Mouse (Mus musculus) layer of hippocampus, postnatal 14 days (tissue): ENCODE data around the gene Scnn1a. TPM values are rescaled to one million over a fixed set of nuclear protein-coding genes. Genes with fewer than 3 reads are reported as not detected.

Experiments
- DNase-seq, 2 experiments: peaks; one replicate each; pipeline ENCODE4 v3.0.0; 2021 to 2022; ENCODE audit warnings: low spot score in 2 of 2, mixed read lengths in 1 of 2
- total RNA-seq, 2 experiments: library from RNA; stranded (reverse); gene quantifications; 2 replicates each; pipeline ENCODE4 v1.2.3; 2021

Scnn1a gene
- total RNA-seq, 2 experiments from 2014 or later = 2.8 to 4.1 TPM

- DNase-seq = no peak
Observed at GRCm38 (mm10) chr6:125307091-125307490, 13.4 kb upstream of the Scnn1a start.

DNA sequence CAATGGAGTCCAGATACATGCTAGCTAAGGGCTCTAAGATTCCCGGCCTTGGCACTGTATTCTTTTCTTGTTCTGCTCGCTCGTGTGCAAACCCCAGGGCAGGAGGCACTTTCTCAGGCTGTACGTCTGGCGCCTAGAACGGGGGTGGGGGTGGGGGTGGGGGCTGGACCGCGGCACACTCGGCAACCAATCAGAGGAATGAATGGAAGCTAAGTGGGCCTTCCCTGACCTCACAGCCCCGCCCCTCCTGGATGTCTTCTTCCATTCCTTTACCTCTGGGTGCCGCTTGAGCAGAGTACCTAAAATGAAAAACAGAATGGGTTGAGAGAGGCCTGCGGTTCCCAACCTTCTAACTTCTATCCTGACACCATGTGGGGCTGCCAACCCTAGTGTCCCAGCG lies 11.5 kb upstream of the Scnn1a start:
- no peak for DNase-seq

DNA sequence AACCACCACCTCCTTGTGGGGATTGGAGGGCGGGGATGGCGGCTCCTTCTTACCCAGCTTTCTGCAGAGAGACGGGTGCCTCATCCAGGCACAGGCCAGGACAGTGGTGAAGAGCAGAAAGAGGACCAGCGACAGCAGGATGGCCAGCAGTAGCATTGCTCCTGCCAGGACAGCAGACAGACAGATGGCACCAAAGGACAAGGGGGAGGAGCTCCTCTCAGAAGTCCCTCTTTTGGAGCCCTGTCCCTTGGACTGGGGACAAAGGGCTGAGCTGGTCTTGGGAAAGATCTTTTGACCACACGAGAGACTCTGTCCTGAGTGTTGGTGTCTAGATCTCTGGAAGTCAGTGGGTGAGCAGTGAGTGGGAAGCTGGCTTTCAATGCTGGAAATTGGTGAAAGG lies 11.1 kb upstream of the Scnn1a start:
- DNase-seq = no peak

GRCm38 (mm10) chr6:125312171-125312570 lies 8.3 kb upstream of the Scnn1a start:
- no peak for DNase-seq

DNA sequence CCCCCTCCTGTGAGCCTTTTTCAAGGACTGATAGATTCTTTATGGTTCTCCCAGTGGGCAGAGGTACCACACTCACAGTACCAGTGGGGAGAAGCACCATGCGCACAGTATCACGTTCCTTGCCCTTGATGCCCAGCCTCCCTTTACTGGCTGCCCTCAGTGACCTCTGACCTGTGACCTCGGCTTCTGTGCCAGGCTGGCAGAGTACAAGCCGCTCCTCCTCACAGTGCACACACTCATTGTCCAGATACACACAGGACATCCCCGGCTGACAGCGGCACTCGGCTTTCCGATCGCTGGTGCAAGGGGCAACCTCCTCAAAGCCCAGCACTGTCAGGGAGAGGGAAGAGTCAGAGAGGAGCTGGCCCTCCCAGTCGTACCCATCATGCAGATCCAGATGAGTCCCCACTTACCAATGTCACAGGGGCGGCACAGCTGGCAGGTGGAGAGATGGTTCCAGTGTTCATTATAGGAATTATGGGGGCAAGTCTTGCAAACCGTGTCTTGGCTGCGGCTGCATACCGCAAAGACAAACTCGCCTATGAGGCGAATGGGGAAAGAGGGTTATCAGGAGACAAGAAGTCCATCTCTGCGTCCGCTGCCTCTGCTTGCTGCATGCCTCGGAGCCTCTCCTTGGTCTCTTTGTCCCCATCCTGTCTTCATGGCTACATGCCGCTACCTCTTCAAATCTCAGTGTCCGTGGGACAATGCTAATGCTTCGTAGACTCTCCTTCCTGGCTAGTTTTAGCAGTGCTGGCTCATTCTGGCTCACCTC lies 7.7 kb upstream of the Scnn1a start:
- DNase-seq = no peak

DNA sequence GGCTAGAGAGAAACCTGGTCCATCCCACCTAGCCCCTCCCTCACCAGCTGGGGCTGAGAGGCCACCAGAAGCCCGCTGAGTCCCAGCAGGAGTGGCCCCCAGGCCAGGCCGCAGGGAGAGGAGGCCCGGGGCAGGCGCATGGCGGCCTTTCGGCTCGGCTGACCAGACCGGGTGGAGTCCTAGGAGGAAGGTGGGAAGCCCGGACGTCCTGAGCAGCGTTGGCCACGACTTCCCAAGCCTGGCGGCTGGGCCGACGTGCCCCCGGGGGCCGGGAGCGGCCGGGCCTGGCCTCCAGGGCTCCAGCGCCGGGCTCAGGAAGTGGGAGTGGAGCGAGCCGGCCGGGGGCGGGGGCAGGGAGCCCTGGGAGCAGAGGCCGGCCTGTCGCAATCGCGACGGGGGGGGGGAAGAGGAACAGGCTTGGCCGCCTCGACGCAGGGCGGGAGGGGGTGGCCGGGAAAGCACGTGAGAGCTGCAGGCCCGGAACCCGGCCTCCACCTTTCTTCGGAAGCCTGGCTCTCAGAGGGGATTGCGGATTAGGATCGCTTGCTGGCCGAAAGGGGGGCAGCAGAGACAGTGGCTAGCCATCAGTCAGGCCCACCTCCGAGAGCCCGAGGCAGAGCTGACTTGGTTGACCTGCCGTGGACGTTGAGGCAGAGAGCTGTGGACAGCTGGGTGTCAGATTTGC lies 6.8 kb upstream of the Scnn1a start, which contains the start of gene Ltbr:
TSS of gene Ltbr (minus strand) at position 340 of the 685 bp plus-strand sequence.
- peak; percentile 32 to 39 for DNase-seq

DNA sequence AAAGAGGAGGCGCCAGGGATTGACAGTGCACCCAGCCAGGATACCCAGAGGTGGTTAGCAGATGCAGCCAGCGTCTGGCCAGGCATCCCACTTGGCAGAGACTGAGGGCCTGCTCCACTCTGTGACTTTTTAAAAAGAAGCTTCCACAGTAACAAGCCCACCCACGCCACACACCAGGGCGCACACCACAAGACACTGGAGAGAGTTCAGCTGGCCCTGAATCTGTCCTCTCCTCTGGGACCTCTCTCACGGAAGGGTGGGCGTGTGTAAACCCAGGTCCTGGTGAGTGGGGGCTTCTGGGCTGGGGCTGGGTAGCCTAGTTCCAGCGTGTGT lies 6.3 kb upstream of the Scnn1a start:
- no peak for DNase-seq

GRCm38 (mm10) chr6:125314746-125315145 lies 5.7 kb upstream of the Scnn1a start:
- no peak for DNase-seq

GRCm38 (mm10) chr6:125317077-125317476 lies 3.4 kb upstream of the Scnn1a start:
- DNase-seq = no peak

- no peak for DNase-seq
Observed at GRCm38 (mm10) chr6:125318981-125319918, 1.2 kb upstream of the Scnn1a start.

- no peak for DNase-seq
Observed at GRCm38 (mm10) chr6:125319919-125320296, 551 bp upstream of the Scnn1a start.

DNA sequence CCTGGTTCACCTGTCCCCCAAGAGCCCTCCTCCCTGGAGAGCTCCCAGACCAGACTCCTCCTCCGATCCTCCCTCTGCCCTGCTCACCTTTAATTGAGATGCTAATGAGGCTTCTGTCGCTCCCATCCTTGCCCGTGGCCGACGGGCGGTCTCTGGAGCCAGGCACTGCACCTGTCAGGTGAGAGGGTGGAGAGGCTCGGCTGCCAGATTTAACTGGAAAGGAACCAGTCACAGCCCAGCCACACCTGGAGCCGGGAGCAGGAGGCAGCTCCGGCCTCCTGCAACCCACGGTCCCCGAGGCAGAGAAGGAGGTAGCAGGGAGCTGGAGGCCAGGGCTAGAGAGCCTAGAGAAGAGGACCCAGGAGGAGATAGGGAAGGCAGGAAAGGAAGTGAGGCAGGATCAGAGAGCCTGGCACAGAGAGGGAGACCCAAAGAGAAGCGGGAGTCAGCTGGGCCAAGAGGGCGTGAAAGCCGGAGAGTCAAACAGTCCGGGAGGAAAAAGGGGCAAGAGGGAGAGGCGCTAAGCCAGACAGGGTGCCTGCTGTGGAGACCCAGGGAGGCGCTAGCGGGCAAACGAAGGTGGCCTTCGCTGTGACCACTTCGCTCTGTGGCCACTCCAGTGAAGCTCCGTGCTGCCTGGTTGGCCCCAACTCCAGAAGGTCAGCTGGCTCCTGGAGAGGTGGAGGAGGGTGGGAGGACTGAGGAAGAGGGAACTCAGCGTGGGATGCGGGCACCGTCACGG lies 826 bp downstream of the Scnn1a start:
- DNase-seq = no peak

- peak in 1 of 2 experiments; percentile 15 for DNase-seq
Observed at GRCm38 (mm10) chr6:125322794-125323193, 2.3 kb downstream of the Scnn1a start.

DNA sequence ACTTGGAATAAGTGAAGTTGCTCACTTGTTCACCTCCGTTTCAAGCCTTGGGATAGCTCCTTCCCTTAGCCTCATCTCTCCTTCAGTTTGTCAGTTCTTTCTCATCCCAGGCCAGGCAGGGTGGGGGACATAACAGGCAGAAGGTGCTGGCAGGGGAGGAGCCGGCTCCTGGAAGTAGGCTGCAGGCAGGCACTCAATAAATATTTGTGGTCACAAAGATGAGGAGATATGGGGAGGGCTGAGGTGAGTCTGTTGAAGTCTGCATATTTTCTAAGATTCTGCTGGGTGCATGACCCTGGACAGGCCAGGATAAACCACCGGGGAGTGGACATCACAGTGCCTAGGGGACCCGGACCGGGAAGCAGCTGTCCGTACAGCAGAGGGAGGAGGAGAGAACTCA lies 3.1 kb downstream of the Scnn1a start:
- no peak for DNase-seq

DNA sequence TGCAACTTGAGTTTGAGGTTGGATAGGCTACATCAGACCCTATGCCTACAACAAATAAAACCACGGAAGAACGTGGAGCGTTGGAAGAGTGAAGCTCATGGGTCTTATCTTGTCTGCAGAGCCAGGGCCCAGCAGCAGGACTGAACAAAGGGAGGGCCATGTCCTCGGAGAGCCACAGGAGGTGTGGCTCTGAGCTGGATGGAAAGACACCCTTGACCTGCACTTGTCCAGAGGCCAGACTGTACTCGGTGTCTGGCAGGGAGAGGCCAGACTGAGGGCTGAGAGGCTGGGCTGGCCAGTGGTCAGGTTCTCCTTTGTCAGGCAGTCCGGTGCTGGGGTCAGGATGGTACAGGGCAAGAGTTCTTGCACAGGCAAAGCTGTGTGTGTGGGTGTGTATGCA lies 4.9 kb downstream of the Scnn1a start:
- DNase-seq = no peak

DNA sequence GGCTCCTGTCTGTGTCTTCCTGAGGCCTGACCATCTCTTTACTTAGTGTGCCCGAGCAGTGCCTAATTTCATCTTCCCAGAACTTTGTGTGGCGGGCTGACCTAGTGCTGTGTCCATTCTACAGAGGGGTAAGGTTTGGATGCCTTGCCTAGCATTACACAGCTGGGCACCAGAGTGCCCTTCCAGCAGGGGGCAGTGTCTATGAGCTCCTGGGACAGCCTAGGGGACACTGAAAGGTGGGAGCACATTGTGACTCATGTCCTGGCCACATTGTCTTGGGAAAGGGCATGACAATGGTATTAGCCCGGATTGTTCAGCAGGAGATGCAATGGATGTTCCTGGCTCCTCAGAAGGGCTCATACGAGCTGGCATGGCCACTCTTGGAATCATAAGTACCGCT lies 7.8 kb downstream of the Scnn1a start:
- DNase-seq = no peak

GRCm38 (mm10) chr6:125330626-125331326 lies 10.3 kb downstream of the Scnn1a start:
- DNase-seq = peak; percentile 62 to 78

DNA sequence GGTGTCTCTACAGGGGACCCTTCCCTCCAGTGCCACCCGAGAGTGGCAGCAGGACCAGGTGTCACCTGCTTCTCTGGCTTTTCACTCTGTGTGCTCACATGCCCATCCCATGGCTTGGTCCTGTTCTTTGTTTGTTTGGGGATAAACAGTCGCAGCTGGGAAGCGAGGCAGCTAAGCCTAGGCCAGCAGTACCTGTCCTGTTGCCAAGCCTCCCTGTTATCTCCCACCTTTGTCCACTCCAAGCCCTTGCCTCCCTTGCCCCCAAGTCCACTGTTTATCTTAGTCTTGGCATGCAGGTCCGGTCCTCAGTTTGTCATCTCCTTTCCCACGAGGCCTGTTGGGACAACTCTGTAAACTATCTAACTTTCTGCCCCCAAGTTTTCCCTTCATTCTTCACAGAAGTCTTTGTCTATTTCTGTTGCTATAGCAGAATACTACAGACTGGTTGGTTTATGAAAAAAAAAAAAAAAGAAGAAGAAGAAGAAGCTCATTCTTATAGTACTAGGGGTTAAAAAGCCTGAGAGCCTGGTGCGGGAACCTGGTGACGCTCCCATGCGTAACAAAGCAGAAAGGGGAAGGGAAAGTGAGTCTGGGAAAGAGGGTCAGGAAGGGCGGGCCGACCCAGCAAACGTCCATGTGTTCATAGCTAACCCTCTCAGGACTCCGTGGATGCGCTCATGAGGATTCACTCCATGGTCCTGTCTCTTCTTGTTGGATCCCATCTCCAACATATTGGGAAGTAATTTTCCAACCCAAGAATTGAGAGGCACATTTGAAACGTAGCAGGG lies 12.8 kb downstream of the Scnn1a start:
- DNase-seq = no peak

DNA sequence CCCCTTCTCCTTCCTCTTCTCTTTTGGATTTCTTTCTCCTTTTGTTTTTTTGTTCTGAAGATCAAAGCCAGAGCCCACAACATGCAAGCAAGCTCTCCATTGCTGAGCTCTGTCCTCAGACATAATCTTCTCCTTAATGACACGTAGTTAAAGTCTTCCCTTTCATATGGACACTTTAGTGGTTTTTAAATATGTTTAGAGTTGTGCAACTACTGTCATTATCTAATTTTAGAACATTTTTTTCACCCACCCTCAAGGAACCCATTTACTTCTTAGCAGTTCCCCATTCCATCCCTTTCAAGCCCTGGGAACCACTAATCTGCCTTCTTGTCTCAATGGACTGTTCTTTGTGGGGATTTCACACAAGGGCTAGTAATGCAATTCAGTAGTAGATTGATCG lies 13.9 kb downstream of the Scnn1a start:
- no peak for DNase-seq
